Mouse (Mus musculus) left cerebral cortex, adult 2 months (tissue): ENCODE measurements around the gene Timm22. TPM values are rescaled to one million over a fixed set of nuclear protein-coding genes. Genes with fewer than 3 reads are reported as not detected.

Source experiments
- DNase-seq, 2 experiments: peaks; one replicate each; pipeline ENCODE4 v3.0.0; 2021 to 2022; ENCODE audit warnings: low spot score in 2 of 2, mixed read lengths in 1 of 2; ENCODE audit errors: extremely low spot score in 1 of 2
- H3K27ac ChIP-seq: fragments of 200-600 bp; 2 replicates; pipeline ENCODE4 v1.8.1; 2022
- H3K4me3 ChIP-seq: fragments of 200-600 bp; 2 replicates; pipeline ENCODE4 v1.8.1; 2022
- CTCF ChIP-seq: fragments of 200-600 bp; IDR thresholded peaks from 2 replicates; pipeline ENCODE4 v1.8.1; 2022; ENCODE audit warnings: antibody characterized with exemption, mild to moderate bottlenecking, moderate library complexity
- intact Hi-C: fragments of 180-260 bp; cut with DNase I; formaldehyde crosslinking; loops from one replicate; pipeline ENCODE4 v1.15.1; 2025
- total RNA-seq, 2 experiments: library from RNA; stranded (reverse); gene quantifications; 2 replicates each; pipeline ENCODE4 v1.2.3; 2021

The Timm22 gene
- total RNA-seq, 2 experiments from 2014 or later, result 30.3 to 38.8 TPM

GRCm38 (mm10) chr11:76397650-76398311 lies 9.0 kb upstream of the Timm22 start:
- intact Hi-C loops, result loop anchor here (5.0 kb wide), 1 partner anchor 125 kb away; no protein-coding TSS in a partner anchor
- H3K4me3 ChIP-seq, result peak overlapping the region; percentile 62
- H3K27ac ChIP-seq, result no peak overlapping the region
- DNase-seq, result no peak
- TF ChIP-seq CTCF, result no peak

DNA sequence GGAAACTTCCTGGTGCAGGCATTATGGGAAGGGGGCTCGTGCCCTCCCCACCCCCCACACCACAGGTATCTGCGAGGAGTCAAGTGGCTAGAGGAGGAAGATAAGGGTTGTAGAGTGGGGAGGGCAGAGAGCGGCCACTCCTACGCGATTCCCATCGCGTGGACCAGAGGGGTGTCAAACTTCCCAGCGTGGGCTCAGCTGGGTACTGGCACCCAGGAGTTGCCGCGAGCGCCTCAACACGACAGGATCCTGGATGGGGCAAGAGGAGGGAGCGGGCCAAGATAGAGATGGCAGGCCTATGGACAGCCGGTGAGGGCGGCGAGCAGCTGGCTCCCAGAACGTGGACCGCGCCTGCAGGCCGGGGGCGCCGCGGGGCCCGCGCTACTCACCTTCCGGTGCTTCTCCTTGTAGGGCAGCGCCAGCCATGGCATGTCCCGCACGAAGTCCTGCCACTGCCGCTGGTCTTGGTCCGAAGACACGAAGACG lies 8.4 kb upstream of the Timm22 start:
- TF ChIP-seq CTCF, result no peak
- DNase-seq, result no peak
- peak overlapping the region; percentile 57; the same call in 1 of the 2 replicates for H3K27ac ChIP-seq
- intact Hi-C loops, result loop anchor here (5.0 kb wide), 1 partner anchor 126 kb away; no protein-coding TSS in a partner anchor
- H3K4me3 ChIP-seq, result peak overlapping the region; percentile 62

DNA sequence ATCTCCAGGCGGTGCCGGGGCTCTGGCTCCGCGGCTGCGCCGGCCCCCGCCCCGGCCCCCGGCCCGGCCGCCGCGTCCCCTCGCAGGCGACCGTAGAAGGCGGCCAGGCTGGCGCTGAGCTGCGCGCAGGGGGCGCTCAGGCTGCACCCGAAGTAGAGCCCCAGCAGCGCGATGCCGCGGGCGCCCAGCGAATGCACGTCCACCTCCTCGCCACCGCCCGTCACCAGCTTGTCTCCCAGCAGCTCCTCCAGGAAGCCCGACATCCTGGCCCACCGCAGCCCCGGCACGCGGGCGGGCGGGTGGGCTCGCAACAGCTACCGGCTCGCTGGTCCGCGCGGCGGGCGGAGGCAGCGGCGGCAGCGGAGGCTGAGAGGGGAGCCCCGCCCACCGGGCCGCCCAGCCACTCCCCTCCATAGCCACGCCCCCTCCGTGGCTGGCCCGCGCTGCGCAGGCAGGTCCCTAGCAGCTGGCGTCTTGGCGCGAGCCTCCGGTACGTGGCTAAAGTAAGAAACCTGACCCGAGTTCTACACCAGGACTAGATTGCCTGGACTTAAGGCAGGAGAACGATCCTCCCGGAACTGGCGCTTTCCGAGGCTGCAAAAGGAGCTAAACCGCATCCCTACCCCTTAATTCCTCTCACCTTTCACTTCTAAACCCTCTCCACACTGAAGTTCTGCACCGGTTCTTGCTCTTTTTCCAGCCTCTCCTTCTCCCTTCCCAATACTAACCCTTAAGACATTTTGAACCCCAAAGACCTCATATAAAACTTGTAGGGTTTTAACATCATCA lies 7.8 kb upstream of the Timm22 start, which contains the start of gene Nxn:
Gene Nxn (minus strand): TSS at position 343 of the 789 bp plus-strand sequence.
- H3K4me3 ChIP-seq, result peak within 1 kb of the TSS; percentile 62
- TF ChIP-seq CTCF, result peak; percentile 23
- peak within 1 kb of the TSS; percentile 57; the same call in 1 of the 2 replicates for H3K27ac ChIP-seq
- DNase-seq, result peak; percentile 83 to 87
- intact Hi-C loops, result loop anchor here (1.0 to 5.0 kb wide), 2 partner anchors 127 to 146 kb away; no protein-coding TSS in a partner anchor

GRCm38 (mm10) chr11:76399587-76400330 lies 7.0 kb upstream of the Timm22 start:
- TF ChIP-seq CTCF, result peak; percentile 62
- H3K27ac ChIP-seq, result no peak overlapping the region
- peak overlapping the region; percentile 62 for H3K4me3 ChIP-seq
- intact Hi-C loops, result loop anchor here (1.0 to 5.0 kb wide), 2 partner anchors 127 to 146 kb away; no protein-coding TSS in a partner anchor
- DNase-seq, result no peak

DNA sequence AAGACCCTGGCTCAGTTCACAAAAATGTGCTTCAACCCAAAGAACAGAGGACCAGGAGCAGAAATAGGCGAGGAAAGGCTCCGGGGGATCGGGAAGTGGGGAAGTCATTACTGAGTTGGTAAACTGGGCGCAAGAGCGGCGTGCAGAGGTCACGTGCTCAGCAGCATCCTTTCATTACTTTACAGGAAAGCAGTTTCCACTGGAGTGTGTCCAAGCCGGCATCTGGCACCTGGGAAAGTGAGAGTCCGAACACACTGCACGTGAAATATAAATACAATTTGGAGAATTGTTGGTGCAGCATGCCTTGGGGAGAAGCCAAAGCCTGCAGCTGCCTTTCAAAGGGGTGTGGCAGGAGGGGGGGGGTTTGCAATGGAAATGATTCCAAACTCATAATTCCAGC lies 5.4 kb upstream of the Timm22 start:
- Histone ChIP-seq H3K27ac (no peak overlapping the region), H3K4me3 (no peak overlapping the region)
- DNase-seq, result no peak
- intact Hi-C loops, result no loop called here
- TF ChIP-seq CTCF, result no peak

- H3K4me3 ChIP-seq, result no peak overlapping the region
- no peak overlapping the region for H3K27ac ChIP-seq
- intact Hi-C loops, result no loop called here
- no peak for DNase-seq
- TF ChIP-seq CTCF, result no peak
Measured at GRCm38 (mm10) chr11:76405113-76405512, 1.6 kb upstream of the Timm22 start.

- DNase-seq, result no peak
- no peak overlapping the region for H3K4me3 ChIP-seq
- intact Hi-C loops, result loop anchor here (1.0 kb wide), 1 partner anchor 152 kb away; no protein-coding TSS in a partner anchor
- no peak overlapping the region for H3K27ac ChIP-seq
- TF ChIP-seq CTCF, result no peak
Measured at GRCm38 (mm10) chr11:76405626-76406264, 1.0 kb upstream of the Timm22 start.

DNA sequence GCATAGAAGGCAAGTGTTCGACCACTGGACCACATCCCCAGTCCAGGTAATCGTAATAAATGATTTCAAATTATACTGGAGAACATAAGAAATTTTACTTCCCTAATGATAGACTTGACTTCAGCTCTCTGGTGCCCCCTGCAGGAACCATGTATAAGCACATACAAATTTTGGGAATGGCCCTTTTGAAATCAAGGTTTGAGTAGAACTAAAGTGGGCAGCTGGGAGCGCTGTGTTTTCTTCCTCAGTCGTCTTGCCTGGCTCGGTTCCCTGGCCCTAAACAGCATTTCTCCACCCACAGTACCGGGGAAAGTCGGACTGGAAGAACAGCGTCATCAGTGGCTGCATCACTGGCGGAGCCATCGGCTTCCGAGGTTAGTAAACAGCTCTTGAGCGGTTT lies 4.1 kb downstream of the Timm22 start:
- peak; percentile 52 to 63 for DNase-seq
- intact Hi-C loops, result loop anchor here (5.0 kb wide), 1 partner anchor 236 kb away; no protein-coding TSS in a partner anchor
- H3K4me3 ChIP-seq, result no peak overlapping the region
- no peak overlapping the region for H3K27ac ChIP-seq
- TF ChIP-seq CTCF, result peak; percentile 77

GRCm38 (mm10) chr11:76413202-76413601 lies 6.5 kb downstream of the Timm22 start:
- intact Hi-C loops, result loop anchor here (5.0 kb wide), 1 partner anchor 234 kb away; no protein-coding TSS in a partner anchor
- H3K4me3 ChIP-seq, result no peak overlapping the region
- no peak for DNase-seq
- H3K27ac ChIP-seq, result no peak overlapping the region
- no peak for TF ChIP-seq CTCF

GRCm38 (mm10) chr11:76415001-76415400 lies 8.2 kb downstream of the Timm22 start:
- no peak for TF ChIP-seq CTCF
- intact Hi-C loops, result no loop called here
- Histone ChIP-seq H3K4me3 (no peak overlapping the region), H3K27ac (no peak overlapping the region)
- no peak for DNase-seq

DNA sequence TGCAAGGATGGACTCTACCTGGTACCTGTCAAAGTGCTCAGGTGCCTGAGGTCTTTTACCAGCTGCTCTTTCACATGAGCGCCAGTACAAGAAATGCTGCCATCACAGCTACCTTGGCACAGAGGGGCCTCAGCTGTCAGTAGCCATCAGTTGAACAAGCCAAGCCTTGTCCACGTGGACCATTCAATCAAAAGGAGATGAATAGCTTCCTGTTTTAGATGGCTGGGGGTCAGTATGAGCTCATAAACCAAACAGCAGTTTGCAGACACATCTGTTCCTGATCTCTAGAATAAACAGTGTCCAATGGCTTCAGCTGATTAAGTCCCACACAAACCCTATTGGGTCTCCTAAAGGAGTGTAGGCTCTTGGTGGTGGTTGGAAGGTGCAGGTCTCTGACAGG lies 9.2 kb downstream of the Timm22 start:
- TF ChIP-seq CTCF, result no peak
- no peak for DNase-seq
- Histone ChIP-seq H3K4me3 (no peak overlapping the region), H3K27ac (peak overlapping the region; percentile 30; the same call in 1 of the 2 replicates)
- intact Hi-C loops, result no loop called here
